Mouse (Mus musculus): ENCODE results near the gene Slc22a28.
"Not testable (repeated sequence)": the region's sequence is repeated elsewhere in the genome, so short reads cannot be mapped to it uniquely, and the experiment has no call there.

- TF ChIP-seq CTCF (IDR thresholded peaks at IDR 0.05; ENCODE audit: control insufficient read depth, insufficient read depth, insufficient read length); MAX (IDR thresholded peaks at IDR 0.05); FOSL1 (IDR thresholded peaks at IDR 0.05; ENCODE audit: insufficient read depth, low read length, poor library complexity, severe bottlenecking); CEBPB (IDR thresholded peaks at IDR 0.05; ENCODE audit: low read depth): not testable (repeated sequence)
Observed at GRCm38 (mm10) chr19:8134127-8134841, 2.5 kb upstream of the Slc22a28 start.
